Mouse (Mus musculus) megakaryocyte, embryonic 14.5 days (primary cell): Measurements from ENCODE around the gene Vamp5.

ENCODE experiments used
- FLI1 ChIP-seq: IDR thresholded peaks from 2 replicates; pipeline ENCODE4 v1.6.1; 2012; ENCODE audit warnings: low read length, inconsistent platforms, mixed read lengths
- GATA1 ChIP-seq: IDR thresholded peaks from 3 replicates; pipeline ENCODE4 v1.6.1; 2012; ENCODE audit warnings: mixed read lengths, low read length, inconsistent platforms, borderline replicate concordance

DNA sequence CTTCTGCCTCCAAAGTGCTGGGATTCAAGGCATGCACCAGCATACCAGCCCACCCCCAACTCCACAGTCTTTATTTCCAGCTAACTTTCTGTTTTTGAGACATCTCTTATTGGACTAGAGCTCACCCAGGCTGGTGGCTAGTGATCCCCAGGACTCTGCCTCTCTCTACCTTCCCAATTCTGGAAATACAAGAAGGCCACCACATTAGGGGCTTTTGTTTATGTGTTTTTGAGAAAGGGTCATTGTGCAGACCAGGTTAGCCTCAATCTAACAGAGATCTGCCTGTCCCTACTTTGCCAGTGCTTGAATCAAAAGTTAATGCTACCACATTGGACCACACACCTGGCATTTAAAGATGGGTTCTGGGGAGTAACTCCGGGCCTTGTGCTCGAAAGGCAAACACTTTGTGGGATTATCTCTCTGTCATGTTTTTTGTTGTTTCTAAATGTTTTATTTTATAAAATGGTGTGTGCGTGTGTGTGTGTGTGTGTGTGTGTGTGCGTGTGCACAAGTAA is 12.8 kb downstream of the Vamp5 start:
- TF ChIP-seq GATA1, result no peak
- TF ChIP-seq FLI1, result no peak
